Mouse (Mus musculus): ENCODE results near the gene Atp6v0c.

DNA sequence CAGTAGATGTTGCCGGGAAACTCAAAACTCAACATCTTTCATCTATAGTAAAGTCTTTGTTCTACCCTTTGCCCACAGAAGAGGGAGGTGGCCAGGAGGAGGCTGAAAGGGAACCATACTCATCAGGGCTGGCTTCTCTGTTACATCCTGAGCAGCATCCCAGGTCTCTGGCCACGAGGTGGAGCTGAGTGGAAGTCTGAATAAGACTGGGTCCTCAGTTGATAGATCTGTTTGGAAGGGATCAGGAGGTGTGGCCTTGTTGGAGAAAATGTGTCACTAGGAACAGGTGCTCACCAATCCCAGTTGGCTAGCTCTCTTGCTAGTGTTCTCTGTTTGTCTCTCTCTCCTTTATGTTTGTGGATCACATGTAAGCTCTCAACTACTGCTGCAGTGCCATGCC is 25.8 kb upstream of the Atp6v0c start:
- TF ChIP-seq CTCF (IDR thresholded peaks at IDR 0.05; ENCODE audit: low read depth) (peak; percentile 29), EP300 (IDR thresholded peaks at IDR 0.05; ENCODE audit: low read depth) (no peak)
